In the genomic region with DNA sequence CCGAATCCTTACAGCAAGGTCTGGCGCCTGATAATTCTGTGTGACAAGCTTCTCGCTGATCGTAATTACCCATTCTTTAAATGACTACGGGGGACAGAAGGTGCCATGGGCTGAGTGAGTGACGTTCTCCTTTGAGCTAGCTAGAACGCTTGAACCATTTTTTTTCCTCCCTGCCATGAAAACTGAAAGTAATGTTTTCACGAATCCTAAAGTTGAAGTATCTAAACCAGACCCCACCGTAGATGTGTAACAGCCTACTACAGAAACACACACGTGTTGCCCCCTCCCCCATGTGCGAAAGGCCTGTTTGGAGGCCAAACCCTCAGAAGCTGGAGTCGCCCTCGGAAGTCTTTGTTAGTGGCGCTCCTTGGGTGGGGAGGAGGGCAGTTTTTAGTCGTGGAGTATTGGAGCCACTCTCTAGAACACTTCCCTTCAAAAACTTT, we compare ENCODE assay signal across 8 mouse cellular contexts. TPM values are rescaled to one million over a fixed set of nuclear protein-coding genes. Genes with fewer than 3 reads are reported as not detected.
DNase-seq lines count a peak whose midpoint lies in the region; ATAC-seq and TF ChIP-seq lines count a peak whose summit lies in the region.

No protein-coding gene starts in this region.

- peak overlapping the region; percentile 94 for H3K4me3 ChIP-seq in intestine, embryonic 14.5 days (ENCODE audit: low read depth, low read length)
- peak overlapping the region; percentile 96 for H3K4me3 ChIP-seq in lung, embryonic 14.5 days (ENCODE audit: low read depth, low read length)
- peak overlapping the region; percentile 99 for H3K4me3 ChIP-seq in neural tube, embryonic 15.5 days (replicated peaks)

- under 1% methylated on average over 15 of the region's 15 CpGs for WGBS in intestine, embryonic 14.5 days
- 0% methylated on average over 15 of the region's 15 CpGs for WGBS in lung, embryonic 14.5 days
- WGBS in neural tube, embryonic 15.5 days: 2% methylated on average over 15 of the region's 15 CpGs

- H3K9me3 ChIP-seq in intestine, embryonic 14.5 days (ENCODE audit: control insufficient read depth, low read length): no peaks in the 10 kb centered on the region
- H3K9me3 ChIP-seq in lung, embryonic 14.5 days (ENCODE audit: low read depth, low read length): no peaks in the 10 kb centered on the region
- no peaks in the 10 kb centered on the region for H3K9me3 ChIP-seq in neural tube, embryonic 15.5 days (replicated peaks)

- no peaks in the 10 kb centered on the region for H3K27me3 ChIP-seq in intestine, embryonic 14.5 days (replicated peaks; ENCODE audit: control insufficient read depth, insufficient read depth, low read length)
- no peaks in the 10 kb centered on the region for H3K27me3 ChIP-seq in lung, embryonic 14.5 days (ENCODE audit: insufficient read depth, low read length)
- no peaks in the 10 kb centered on the region for H3K27me3 ChIP-seq in neural tube, embryonic 15.5 days (replicated peaks)

- no peak for TF ChIP-seq CTCF in lung, embryonic 14.5 days (IDR thresholded peaks at IDR 0.05; ENCODE audit: low read depth)

- peaks cover 14% of the 10 kb centered on the region for H3K4me1 ChIP-seq in intestine, embryonic 14.5 days (replicated peaks; ENCODE audit: control insufficient read depth, insufficient read depth, low read length)
- peaks cover 3% of the 10 kb centered on the region; the same call in 1 of the 2 replicates for H3K4me1 ChIP-seq in lung, embryonic 14.5 days (ENCODE audit: insufficient read depth)
- peaks cover 38% of the 10 kb centered on the region for H3K4me1 ChIP-seq in neural tube, embryonic 15.5 days

- no peaks in the 10 kb centered on the region for H3K36me3 ChIP-seq in intestine, embryonic 14.5 days (ENCODE audit: control insufficient read depth, insufficient read depth, low read length)
- peaks cover 6% of the 10 kb centered on the region; the same call in 1 of the 2 replicates for H3K36me3 ChIP-seq in lung, embryonic 14.5 days (ENCODE audit: insufficient read depth)
- no peaks in the 10 kb centered on the region for H3K36me3 ChIP-seq in neural tube, embryonic 15.5 days

- intact Hi-C loops in gastrocnemius, postnatal 14 days (cut with DNase I; ENCODE audit: low total_unique reads): no loop called here

- ATAC-seq in intestine, embryonic 14.5 days (replicated peaks; ENCODE audit: low FRiP score, low TSS enrichment, low read depth): peak; percentile 16
- ATAC-seq in lung, embryonic 14.5 days (ENCODE audit: insufficient read depth): peak; percentile 39
- ATAC-seq in neural tube, embryonic 15.5 days (ENCODE audit: low FRiP score): peak; percentile 58

- DNase-seq in gastrocnemius, postnatal 14 days: peak; percentile 23
- DNase-seq in gastrocnemius, adult 8-10 months (ENCODE audit: low spot score in 2 of 2): no peak
- peak; percentile 42 to 58 for DNase-seq in adrenal gland, postnatal 36 days
- DNase-seq in forelimb bud, embryonic 11.5 days (ENCODE audit: low read depth, low spot score): peak; percentile 55
- peak; percentile 77 for DNase-seq in intestine, embryonic 14.5 days (ENCODE audit: low spot score)
- DNase-seq in lung, embryonic 14.5 days: peak; percentile 70
- no peak for DNase-seq in right cerebral cortex, postnatal 10 days (ENCODE audit: low spot score in 2 of 2)

- peak overlapping the region; percentile 96 for H3K27ac ChIP-seq in intestine, embryonic 14.5 days (ENCODE audit: low read depth)
- H3K27ac ChIP-seq in lung, embryonic 14.5 days (ENCODE audit: low read depth): peak overlapping the region; percentile 98
- peak overlapping the region; percentile 99 for H3K27ac ChIP-seq in neural tube, embryonic 15.5 days (replicated peaks)

- peak overlapping the region; percentile 73 for H3K4me2 ChIP-seq in intestine, embryonic 14.5 days (ENCODE audit: low read length)
- peak overlapping the region; percentile 76 for H3K4me2 ChIP-seq in lung, embryonic 14.5 days
- H3K4me2 ChIP-seq in neural tube, embryonic 15.5 days: peak overlapping the region; percentile 85

- H3K9ac ChIP-seq in intestine, embryonic 14.5 days (ENCODE audit: low read length): peak overlapping the region; percentile 99
- H3K9ac ChIP-seq in lung, embryonic 14.5 days: peak overlapping the region; percentile 99
- H3K9ac ChIP-seq in neural tube, embryonic 15.5 days (replicated peaks): peak overlapping the region; percentile 100

RNA-seq across cellular contexts. Expression of a gene that starts 0.8 kb away (rescaled TPM):
- total RNA-seq in gastrocnemius, postnatal 14 days (2021): 10 to 100 TPM; 28.6 to 31.9 TPM
- total RNA-seq in gastrocnemius, adult 8-10 months (2022): 10 to 100 TPM; 19.0 to 27.0 (median 24.2) TPM
- total RNA-seq in adrenal gland, postnatal 36 days (2021): 10 to 100 TPM; 79.2 to 82.5 TPM
- 83.6 and 88.9 TPM in 2 replicates for polyA plus RNA-seq in intestine, embryonic 14.5 days (2014; fragmentation: Nextera tagmentation; extraction: Ambion mirVana)
- 97.1 and 101 TPM in 2 replicates for polyA plus RNA-seq in lung, embryonic 14.5 days (2014; fragmentation: Nextera tagmentation; extraction: Ambion mirVana)
- polyA plus RNA-seq in neural tube, embryonic 15.5 days (2015; fragmentation: Nextera tagmentation; extraction: Ambion mirVana): 35.6 and 41.6 TPM in 2 replicates

RNA-seq across cellular contexts. Expression of a gene that starts 22.1 kb away (rescaled TPM):
- 1 to 10 TPM; 7.3 to 7.4 TPM for total RNA-seq in gastrocnemius, postnatal 14 days (2021)
- 1 to 10 TPM; 6.7 to 9.9 (median 7.4) TPM for total RNA-seq in gastrocnemius, adult 8-10 months (2022)
- total RNA-seq in adrenal gland, postnatal 36 days (2021): 10 to 100 TPM; 20.8 to 23.1 TPM
- polyA plus RNA-seq in intestine, embryonic 14.5 days (2014; fragmentation: Nextera tagmentation; extraction: Ambion mirVana): 4.0 and 4.5 TPM in 2 replicates
- 4.1 and 4.3 TPM in 2 replicates for polyA plus RNA-seq in lung, embryonic 14.5 days (2014; fragmentation: Nextera tagmentation; extraction: Ambion mirVana)
- polyA plus RNA-seq in neural tube, embryonic 15.5 days (2015; fragmentation: Nextera tagmentation; extraction: Ambion mirVana): 1.8 and 2.0 TPM in 2 replicates

RNA-seq across cellular contexts. Expression of a gene that starts 22.2 kb away (rescaled TPM):
- 1 to 10 TPM; 1.1 to 1.3 TPM for total RNA-seq in gastrocnemius, postnatal 14 days (2021)
- total RNA-seq in gastrocnemius, adult 8-10 months (2022): 1 to 10 TPM in 1 of 4 experiments, under 1 TPM in 3; 0.10 to 1.0 (median 0.49) TPM
- total RNA-seq in adrenal gland, postnatal 36 days (2021): 1 to 10 TPM; 1.9 to 3.0 TPM
- polyA plus RNA-seq in intestine, embryonic 14.5 days (2014; fragmentation: Nextera tagmentation; extraction: Ambion mirVana): 34.8 and 39.9 TPM in 2 replicates
- polyA plus RNA-seq in lung, embryonic 14.5 days (2014; fragmentation: Nextera tagmentation; extraction: Ambion mirVana): 44.2 and 46.8 TPM in 2 replicates
- 11.5 and 18.4 TPM in 2 replicates for polyA plus RNA-seq in neural tube, embryonic 15.5 days (2015; fragmentation: Nextera tagmentation; extraction: Ambion mirVana)

Comparison
In these comparisons a context has a peak if more than half of its experiments do, and no peak if none do; other contexts are left out.
1. DNase-seq: peak in gastrocnemius, postnatal 14 days (single experiment), adrenal gland, postnatal 36 days (2 of 2), forelimb bud, embryonic 11.5 days (single experiment), intestine, embryonic 14.5 days (single experiment) and lung, embryonic 14.5 days (single experiment); none in gastrocnemius, adult 8-10 months (0 of 2) and right cerebral cortex, postnatal 10 days (0 of 2).
2. Peak in every context shown above with its lines, with median percentiles within 50 percentile points of each other: ATAC-seq, H3K27ac ChIP-seq, H3K4me2 ChIP-seq, H3K4me3 ChIP-seq and H3K9ac ChIP-seq.